Comparison of ENCODE assay signal across 8 mouse cellular contexts in genomic region chr11:101552476-101553300, GRCm38 (mm10). TPM values are rescaled to one million over a fixed set of nuclear protein-coding genes. Genes with fewer than 3 reads are reported as not detected.
DNase-seq lines count a peak whose midpoint lies in the region; ATAC-seq and TF ChIP-seq lines count a peak whose summit lies in the region.

No protein-coding gene starts in this region.

- H3K9me3 ChIP-seq in forebrain, postnatal 0 days (ENCODE audit: low read length) = no peaks in the 10 kb centered on the region
- no peaks in the 10 kb centered on the region for H3K9me3 ChIP-seq in lung, embryonic 16.5 days (ENCODE audit: control insufficient read depth, low read length)

- H3K4me2 ChIP-seq in forebrain, postnatal 0 days (ENCODE audit: low read depth) = peak overlapping the region; percentile 56
- peak overlapping the region; percentile 87 for H3K4me2 ChIP-seq in lung, embryonic 16.5 days (ENCODE audit: low read depth, low read length)

- WGBS in cerebellum, adult 2 months = under 1% methylated on average over 37 of the region's 37 CpGs
- 1% methylated on average over 37 of the region's 37 CpGs for WGBS in forebrain, postnatal 0 days
- 0% methylated on average over 37 of the region's 37 CpGs for WGBS in lung, embryonic 16.5 days

- no peaks in the 10 kb centered on the region for H3K4me1 ChIP-seq in cerebellum, adult 2 months (ENCODE audit: control insufficient read depth, insufficient read depth, low read length)
- peaks cover 18% of the 10 kb centered on the region; the same call in 1 of the 2 replicates for H3K4me1 ChIP-seq in forebrain, postnatal 0 days (ENCODE audit: insufficient read depth)
- H3K4me1 ChIP-seq in lung, embryonic 16.5 days (replicated peaks; ENCODE audit: control insufficient read depth, insufficient read depth, low read length) = peaks cover 16% of the 10 kb centered on the region

- TF ChIP-seq POLR2A in cerebellum, adult 2 months (IDR thresholded peaks at IDR 0.05; ENCODE audit: borderline replicate concordance, insufficient read depth, low read length) = peak; percentile 89

- TF ChIP-seq CTCF in cerebellum, adult 2 months (IDR thresholded peaks at IDR 0.05; ENCODE audit: borderline replicate concordance, insufficient read depth, low read depth, low read length) = no peak
- TF ChIP-seq CTCF in forebrain, postnatal 0 days (IDR thresholded peaks at IDR 0.05; ENCODE audit: low read depth) = peak; percentile 54

- peak; percentile 96 for ATAC-seq in forebrain, postnatal 0 days
- peak; percentile 91 to 95 for ATAC-seq in hematopoietic stem cell, adult 5-6 weeks (replicated peaks in 1 of 2; ENCODE audit: insufficient read depth in 1 of 2, low FRiP score in 2 of 2, low TSS enrichment in 1 of 2, low read depth in 1 of 2, poor library complexity in 2 of 2, severe bottlenecking in 2 of 2)
- ATAC-seq in lung, embryonic 16.5 days (ENCODE audit: low read depth) = peak; percentile 98

- H3K27me3 ChIP-seq in cerebellum, adult 2 months (ENCODE audit: control insufficient read depth, insufficient read depth, low read length) = no peaks in the 10 kb centered on the region
- H3K27me3 ChIP-seq in forebrain, postnatal 0 days (ENCODE audit: insufficient read depth, low read length) = no peaks in the 10 kb centered on the region
- H3K27me3 ChIP-seq in lung, embryonic 16.5 days (ENCODE audit: control insufficient read depth, insufficient read depth, low read depth, low read length) = no peaks in the 10 kb centered on the region

- H3K9ac ChIP-seq in forebrain, postnatal 0 days = peak overlapping the region; percentile 73
- peak overlapping the region; percentile 90 for H3K9ac ChIP-seq in lung, embryonic 16.5 days (ENCODE audit: low read length)

- peaks cover 9% of the 10 kb centered on the region; the same call in 1 of the 2 replicates for H3K36me3 ChIP-seq in forebrain, postnatal 0 days (ENCODE audit: insufficient read depth)
- peaks cover 16% of the 10 kb centered on the region for H3K36me3 ChIP-seq in lung, embryonic 16.5 days (ENCODE audit: control insufficient read depth, insufficient read depth, low read length)

- DNase-seq in MEL-GATA-1-ER (ENCODE audit: extremely low read depth, low read depth) = peak; percentile 99
- peak; percentile 98 to 100 for DNase-seq in cerebellum, adult 2 months
- DNase-seq in forebrain, postnatal 0 days = peak; percentile 99
- peak; percentile 99 for DNase-seq in layer of hippocampus, adult 9-10 months (ENCODE audit: low spot score)
- peak; percentile 91 for DNase-seq in ovary, postnatal 36 days (ENCODE audit: low spot score)
- DNase-seq in thymus, postnatal 36 days = peak; percentile 92 to 97

- H3K27ac ChIP-seq in cerebellum, adult 2 months (ENCODE audit: insufficient read depth, low read length) = peak overlapping the region; percentile 93
- H3K27ac ChIP-seq in forebrain, postnatal 0 days (ENCODE audit: low read depth, low read length) = peak overlapping the region; percentile 95
- peak overlapping the region; percentile 96 for H3K27ac ChIP-seq in lung, embryonic 16.5 days (ENCODE audit: low read length)

- peak overlapping the region; percentile 89 for H3K4me3 ChIP-seq in cerebellum, adult 2 months (replicated peaks; ENCODE audit: insufficient read depth, low read depth, low read length)
- H3K4me3 ChIP-seq in forebrain, postnatal 0 days (ENCODE audit: low read depth, low read length) = peak overlapping the region; percentile 74
- peak overlapping the region; percentile 87 for H3K4me3 ChIP-seq in lung, embryonic 16.5 days (ENCODE audit: low read length)

RNA-seq across cellular contexts. Expression of gene Nbr1, which starts 0.7 kb away (rescaled TPM):
- 137 and 147 TPM in 2 replicates for polyA plus RNA-seq in cerebellum, adult 2 months (2012; rRNA removed)
- 121 and 141 TPM in 2 replicates for total RNA-seq in forebrain, postnatal 0 days (2014; rRNA removed)
- 54.9 and 64.7 TPM in 2 replicates for polyA plus RNA-seq in forebrain, postnatal 0 days (2015; fragmentation: Nextera tagmentation; extraction: Ambion mirVana)
- 85.9 and 90.5 TPM in 2 replicates for total RNA-seq in hematopoietic stem cell, adult 5-6 weeks (2017)
- 77.7 and 87.5 TPM in 2 replicates for polyA plus RNA-seq in lung, embryonic 16.5 days (2015; fragmentation: Nextera tagmentation; extraction: Ambion mirVana)

RNA-seq across cellular contexts. Expression of gene Brca1, which starts 0.9 kb away (rescaled TPM):
- 0.59 and 0.67 TPM in 2 replicates for polyA plus RNA-seq in cerebellum, adult 2 months (2012; rRNA removed)
- total RNA-seq in forebrain, postnatal 0 days (2014; rRNA removed) = 3.3 and 4.2 TPM in 2 replicates
- polyA plus RNA-seq in forebrain, postnatal 0 days (2015; fragmentation: Nextera tagmentation; extraction: Ambion mirVana) = 1.3 and 1.7 TPM in 2 replicates
- total RNA-seq in hematopoietic stem cell, adult 5-6 weeks (2017) = 38.6 and 42.1 TPM in 2 replicates
- polyA plus RNA-seq in lung, embryonic 16.5 days (2015; fragmentation: Nextera tagmentation; extraction: Ambion mirVana) = 13.2 and 14.1 TPM in 2 replicates

RNA-seq across cellular contexts. Expression of gene Tmem106a, which starts 29.4 kb away (rescaled TPM):
- polyA plus RNA-seq in cerebellum, adult 2 months (2012; rRNA removed) = 1.6 and 2.0 TPM in 2 replicates
- total RNA-seq in forebrain, postnatal 0 days (2014; rRNA removed) = 0.77 and 3.5 TPM in 2 replicates
- polyA plus RNA-seq in forebrain, postnatal 0 days (2015; fragmentation: Nextera tagmentation; extraction: Ambion mirVana) = 2.5 and 3.4 TPM in 2 replicates
- 2.6 and 3.9 TPM in 2 replicates for total RNA-seq in hematopoietic stem cell, adult 5-6 weeks (2017)
- polyA plus RNA-seq in lung, embryonic 16.5 days (2015; fragmentation: Nextera tagmentation; extraction: Ambion mirVana) = 4.7 and 7.1 TPM in 2 replicates

RNA-seq across cellular contexts. Expression of gene Gm11634, which starts 46.4 kb away (rescaled TPM):
- not detected in 2 replicates for polyA plus RNA-seq in cerebellum, adult 2 months (2012; rRNA removed)
- total RNA-seq in forebrain, postnatal 0 days (2014; rRNA removed) = not detected in 2 replicates
- not detected in 2 replicates for polyA plus RNA-seq in forebrain, postnatal 0 days (2015; fragmentation: Nextera tagmentation; extraction: Ambion mirVana)
- not detected in 2 replicates for total RNA-seq in hematopoietic stem cell, adult 5-6 weeks (2017)
- polyA plus RNA-seq in lung, embryonic 16.5 days (2015; fragmentation: Nextera tagmentation; extraction: Ambion mirVana) = not detected in 2 replicates

Comparison
In these comparisons a context has a peak if more than half of its experiments do, and no peak if none do; other contexts are left out.
1. Peak in every context shown above with its lines: DNase-seq, ATAC-seq, H3K4me3 ChIP-seq and H3K27ac ChIP-seq.